Mouse (Mus musculus) layer of hippocampus, adult 6 months (tissue): ENCODE measurements around the gene Zfp113. TPM values are rescaled to one million over a fixed set of nuclear protein-coding genes. Genes with fewer than 3 reads are reported as not detected.

Source experiments
- long read RNA-seq, 2 experiments: library from polyadenylated mRNA; unstranded; transcript quantifications; one replicate each; pipeline ENCODE4 v2.0.0; 2019 to 2020
- microRNA-seq: library from miRNA; unstranded; fragments of <30 nt; microRNA quantifications from one replicate; pipeline ENCODE4 v1.2.0, GENCODE M21; 2020
- polyA plus RNA-seq: library from polyadenylated mRNA; unstranded; fragments of <200 nt; fragmentation: Nextera tagmentation; gene quantifications from 2 replicates; pipeline ENCODE4 v1.2.3, GENCODE M21; 2021

Gene Zfp113
- polyA plus RNA-seq: 4.0 and 6.4 TPM in 2 replicates
- long read RNA-seq, experiment 1, full-length matches to known transcripts: 8 of 9 reads
- long read RNA-seq, experiment 1, partial matches to known transcripts: 0 of 9 reads
- long read RNA-seq, experiment 1, other reads (novel, unspliced or antisense): 1 of 9 reads
- long read RNA-seq, experiment 2, full-length matches to known transcripts: 29 of 31 reads
- long read RNA-seq, experiment 2, partial matches to known transcripts: 0 of 31 reads
- long read RNA-seq, experiment 2, other reads (novel, unspliced or antisense): 2 of 31 reads

DNA sequence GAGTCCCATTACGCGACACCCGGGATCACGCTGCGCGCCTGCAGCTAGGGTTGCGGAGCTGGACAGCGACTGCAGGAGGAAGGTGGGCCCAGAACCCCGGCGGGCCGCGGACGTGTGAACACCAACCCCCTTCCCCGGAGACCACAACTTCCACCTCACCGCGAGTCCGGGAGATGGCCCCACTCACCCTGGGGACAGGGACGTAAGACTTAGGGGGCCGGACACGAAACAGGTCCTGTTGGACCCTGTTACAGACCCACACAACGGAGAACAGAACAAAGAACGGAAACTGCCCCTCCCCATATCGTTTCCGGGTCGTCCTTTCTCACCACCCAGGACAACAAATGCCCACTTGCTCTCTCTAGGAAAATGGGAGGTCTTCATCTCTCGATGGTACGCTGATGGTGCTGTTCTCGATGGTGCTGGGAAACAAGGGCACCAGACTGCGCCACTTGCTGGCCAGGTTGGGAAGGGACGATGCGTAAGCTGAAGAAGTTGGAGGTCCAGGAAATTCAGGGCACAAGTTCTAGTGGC is at the start of gene Zfp113:
Gene Zfp113, minus strand, starts transcription at position 302 of the 534 bp plus-strand sequence.

DNA sequence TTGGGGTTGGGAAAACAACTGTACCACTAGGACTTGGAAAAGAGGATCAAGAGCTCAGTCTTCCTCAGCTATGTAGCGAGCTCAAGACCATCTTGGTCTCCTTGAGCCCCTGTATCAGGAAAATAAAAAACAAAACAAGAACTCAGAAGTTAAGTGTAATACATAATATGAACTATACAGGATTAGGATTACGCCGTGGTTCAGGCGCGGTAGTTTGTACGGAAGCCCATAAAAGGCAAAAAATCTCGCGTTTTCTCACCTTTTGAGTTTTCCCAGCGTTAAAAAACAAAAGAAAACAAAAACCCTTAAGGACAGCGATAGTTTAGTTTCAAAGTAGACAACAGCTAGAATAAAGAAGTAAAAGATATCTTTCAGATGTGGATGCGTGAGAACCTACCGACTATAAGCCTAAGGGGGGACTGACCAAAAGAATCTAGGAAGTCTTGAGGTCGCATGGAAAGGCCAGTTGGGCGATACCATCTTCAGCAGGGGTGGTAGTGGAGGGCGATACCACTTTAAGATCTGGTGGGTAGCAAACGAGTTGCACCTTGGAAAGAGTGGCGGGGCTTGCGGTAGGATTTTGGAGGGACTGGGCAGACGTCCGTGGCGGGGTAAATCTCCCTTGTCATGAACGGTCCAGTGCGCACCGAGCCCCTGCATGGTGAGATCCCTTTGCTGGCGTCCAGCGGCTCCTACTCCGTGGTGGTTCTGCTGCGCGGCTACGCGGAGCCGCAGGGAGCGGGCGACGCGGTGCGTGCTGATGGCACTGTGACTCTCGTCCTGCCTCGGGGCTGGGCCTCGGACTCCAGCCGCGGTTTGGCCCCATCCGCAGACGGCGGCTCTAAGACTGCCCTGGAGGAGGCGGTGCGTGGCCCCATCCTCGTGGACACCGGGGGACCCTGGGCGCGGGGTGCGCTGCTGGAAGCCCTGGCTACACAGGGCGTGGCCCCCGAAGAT is 38.5 kb upstream of the Zfp113 start, which contains the start of gene Mblac1:
Gene Mblac1, plus strand, starts transcription at position 544 of the 957 bp plus-strand sequence.

DNA sequence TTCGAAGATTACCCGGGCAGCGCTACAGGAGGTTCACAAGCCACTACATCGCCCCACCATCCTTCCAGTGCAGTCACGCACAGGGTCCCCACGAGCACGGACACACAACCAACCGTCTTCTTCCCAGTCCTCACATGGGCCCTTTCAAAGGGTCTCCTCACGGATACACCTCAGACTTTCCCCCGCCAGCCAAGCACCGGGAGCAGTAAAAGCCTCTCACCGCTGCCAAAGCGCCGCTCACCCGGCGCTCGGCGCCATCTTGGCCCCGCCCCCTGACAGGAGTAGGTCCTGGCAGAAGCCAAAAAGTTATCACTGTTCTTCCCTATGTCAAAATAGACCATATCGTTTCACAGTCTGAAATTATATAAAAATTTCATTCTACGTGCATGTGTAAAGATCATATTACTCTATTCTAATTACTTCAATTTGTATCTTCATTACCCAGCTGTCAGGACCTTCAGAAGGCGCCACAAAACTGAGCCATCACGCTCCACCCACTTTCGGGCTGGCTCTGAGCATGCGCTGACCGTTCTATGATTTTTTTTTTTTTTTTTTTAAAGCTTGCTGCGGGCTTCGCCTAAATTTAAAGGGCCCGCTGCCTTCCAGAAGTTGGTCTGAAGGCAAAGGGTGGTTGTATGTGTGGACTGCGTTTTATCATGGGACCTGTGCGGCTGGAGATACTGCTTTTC is 31.6 kb upstream of the Zfp113 start, which contains the start of the genes Taf6 and Cnpy4:
Gene Taf6, minus strand, starts transcription at position 502 of the 689 bp plus-strand sequence.
Gene Cnpy4, plus strand, starts transcription at position 536 of the 689 bp plus-strand sequence.

DNA sequence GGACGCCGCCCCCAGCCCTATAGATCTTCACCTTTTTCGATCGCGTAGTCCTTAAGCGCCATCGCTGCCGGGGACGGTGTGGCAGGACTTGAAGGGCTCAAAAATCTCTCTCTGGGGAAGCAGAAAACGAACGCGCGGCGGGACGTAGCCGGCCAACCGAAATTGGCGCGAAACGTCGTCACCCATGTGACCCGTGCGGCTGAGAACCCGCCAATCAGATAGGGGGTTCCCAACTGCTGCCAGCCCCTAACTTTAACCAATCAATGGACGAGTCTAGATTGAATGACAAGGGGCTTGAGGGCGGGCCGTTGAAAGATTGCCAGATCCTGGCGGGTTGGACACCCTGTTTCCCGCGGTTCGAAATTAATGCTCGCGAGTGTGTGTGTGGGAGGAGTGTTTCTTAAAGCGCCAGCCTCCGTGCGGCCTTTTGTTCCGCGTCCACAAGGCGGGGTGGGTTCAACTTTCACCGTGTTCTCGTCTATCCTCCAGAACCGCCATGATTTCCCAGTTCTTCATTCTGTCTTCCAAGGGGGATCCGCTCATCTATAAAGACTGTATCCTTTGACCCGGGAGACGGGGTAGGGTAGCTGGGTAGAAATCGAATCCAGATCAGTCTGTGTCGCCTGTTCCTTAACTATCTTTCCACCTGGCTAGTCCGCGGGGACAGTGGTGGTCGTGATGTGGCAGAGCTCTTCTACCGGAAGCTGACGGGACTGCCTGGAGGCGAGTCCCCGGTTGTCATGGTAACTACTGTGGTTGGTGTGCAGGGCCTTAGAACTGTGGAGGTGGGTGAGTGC is 16.3 kb upstream of the Zfp113 start, which contains the start of the genes Ap4m1 and Mcm7:
Gene Ap4m1, plus strand, starts transcription at position 308 of the 797 bp plus-strand sequence.
Gene Mcm7, minus strand, starts transcription at position 728 of the 797 bp plus-strand sequence.

DNA sequence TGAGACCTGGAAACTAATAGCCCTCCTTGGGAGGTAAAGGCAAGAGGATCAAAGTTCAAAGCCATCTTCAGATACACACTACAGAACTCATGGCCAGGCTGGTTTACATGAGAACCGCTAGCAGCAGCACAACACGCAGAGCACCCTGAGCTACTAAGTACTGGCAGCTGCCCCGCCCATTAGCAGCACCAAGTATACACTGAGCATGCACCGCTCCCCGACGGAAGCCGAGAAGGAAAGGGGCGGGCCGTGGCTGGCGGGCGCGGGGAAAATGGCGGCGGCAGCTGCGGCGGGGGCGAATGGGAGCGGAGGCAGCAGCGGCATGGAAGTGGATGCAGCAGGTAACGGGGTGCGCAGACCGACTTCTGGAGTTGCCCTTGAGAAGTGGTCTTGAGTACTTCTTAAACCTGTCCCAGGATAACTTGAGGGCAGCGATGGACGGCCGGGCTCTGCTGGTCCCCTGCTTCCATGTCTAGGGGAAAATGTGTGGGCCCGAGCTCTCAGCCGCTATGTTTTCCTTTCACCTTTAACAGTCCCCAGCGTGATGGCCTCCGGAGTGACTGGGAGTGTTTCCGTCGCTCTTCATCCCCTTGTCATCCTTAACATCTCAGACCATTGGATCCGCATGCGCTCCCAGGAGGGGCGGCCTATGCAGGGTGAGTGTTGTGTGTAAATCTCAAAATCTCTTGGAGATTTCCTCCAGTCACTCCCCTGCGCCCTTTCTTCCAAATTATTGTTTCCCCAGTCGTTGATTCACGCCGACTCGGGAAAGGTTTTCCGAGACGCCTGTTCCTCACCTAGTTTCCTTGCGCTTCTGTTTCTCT is 5.5 kb upstream of the Zfp113 start, which contains the start of gene Cops6:
Gene Cops6, plus strand, starts transcription at position 230 of the 824 bp plus-strand sequence.

DNA sequence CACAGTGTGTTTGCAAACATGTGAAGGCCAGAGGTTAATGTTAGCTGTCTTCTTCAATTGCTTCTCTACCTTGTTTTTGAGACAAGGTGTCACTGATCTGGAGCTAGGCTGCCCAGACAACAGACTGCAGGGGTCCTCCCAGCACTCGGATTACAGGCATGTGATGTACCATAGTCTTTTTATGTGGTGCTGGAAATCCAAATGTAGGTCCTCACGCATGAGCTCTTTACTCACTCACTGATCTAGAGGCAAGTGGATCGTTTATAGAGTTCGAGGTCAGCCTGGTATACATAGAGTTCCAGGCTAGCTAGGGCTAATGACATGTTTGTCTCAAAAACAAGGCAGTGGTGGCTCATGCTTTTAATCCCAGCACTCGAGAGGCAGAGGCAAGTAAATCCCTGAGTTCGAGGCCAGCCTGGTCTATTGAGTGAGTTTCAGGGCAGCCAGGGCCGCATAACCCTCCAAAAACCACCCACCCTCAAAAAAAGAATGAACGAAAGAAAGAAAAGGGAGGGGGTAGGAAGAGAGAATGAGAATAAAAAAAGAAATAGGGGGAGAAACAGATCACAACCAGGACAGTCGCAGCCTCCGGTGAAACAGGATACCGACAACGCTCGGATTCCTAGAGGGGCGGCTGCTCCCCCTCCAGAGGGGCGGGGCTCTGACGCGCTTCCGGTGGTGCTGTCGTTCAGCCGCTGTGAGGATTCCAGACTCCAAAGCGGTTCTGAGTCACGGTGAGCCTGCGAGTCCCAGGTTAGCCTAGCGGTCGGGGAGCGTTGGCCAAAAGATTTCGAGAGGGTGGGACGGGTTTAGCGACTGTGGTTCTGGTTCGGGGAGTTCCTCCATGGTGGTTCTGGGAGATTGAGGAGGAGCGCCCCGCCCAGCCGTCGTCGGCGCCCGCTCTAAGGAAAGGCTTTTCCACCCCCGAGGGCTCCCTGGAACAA is 39.0 kb downstream of the Zfp113 start, which contains the start of gene Zscan21:
Gene Zscan21, plus strand, starts transcription at position 649 of the 944 bp plus-strand sequence.

Small RNAs within 50 kb of the gene (microRNA-seq; reads per million reads assigned to microRNA genes)
- gene Mir106b (269 reads per million, percentile 68 among the genes with 10 or more reads in this experiment), gene Mir25 (119 reads per million, percentile 60 among the genes with 10 or more reads in this experiment), gene Mir93 (1,399 reads per million, percentile 84 among the genes with 10 or more reads in this experiment)

Other genes starting within 250 kb of the Zfp113 start
- gene Cyp3a13, start 234.1 kb downstream of the Zfp113 start, polyA plus RNA-seq: not detected in 2 replicates
- 13.0 and 14.2 TPM in 2 replicates for gene Gjc3, start 192.6 kb downstream of the Zfp113 start, polyA plus RNA-seq
- not detected in 2 replicates for gene Azgp1, start 174.2 kb downstream of the Zfp113 start, polyA plus RNA-seq
- not detected in 2 replicates for gene Smok3a, start 134.5 kb downstream of the Zfp113 start, polyA plus RNA-seq
- gene Smok3b, start 134.3 kb downstream of the Zfp113 start, polyA plus RNA-seq: not detected in 2 replicates
- gene Smok3c, start 102.5 kb downstream of the Zfp113 start, polyA plus RNA-seq: not detected in 2 replicates
- 8.0 and 10.7 TPM in 2 replicates for gene Zkscan1, start 70.7 kb downstream of the Zfp113 start, polyA plus RNA-seq
- gene Zscan21, start 38.8 kb downstream of the Zfp113 start, polyA plus RNA-seq: 14.1 and 14.6 TPM in 2 replicates
- 330 and 333 TPM in 2 replicates for gene Cops6, start 5.3 kb upstream of the Zfp113 start, polyA plus RNA-seq
- gene Ap4m1, start 16.3 kb upstream of the Zfp113 start, polyA plus RNA-seq: 3.9 and 4.3 TPM in 2 replicates
- 8.4 and 9.6 TPM in 2 replicates for gene Mcm7, start 16.7 kb upstream of the Zfp113 start, polyA plus RNA-seq
- 48.3 and 55.9 TPM in 2 replicates for gene Taf6, start 31.7 kb upstream of the Zfp113 start, polyA plus RNA-seq
- gene Cnpy4, start 31.7 kb upstream of the Zfp113 start, polyA plus RNA-seq: 12.6 and 20.8 TPM in 2 replicates
- 5.3 and 7.4 TPM in 2 replicates for gene Mblac1, start 38.6 kb upstream of the Zfp113 start, polyA plus RNA-seq
- gene Nxpe5, start 70.2 kb upstream of the Zfp113 start, polyA plus RNA-seq: not detected in 2 replicates
- gene Lamtor4, start 99.7 kb upstream of the Zfp113 start, polyA plus RNA-seq: 106 and 108 TPM in 2 replicates
- gene BC037034, start 108.3 kb upstream of the Zfp113 start, polyA plus RNA-seq: 4.3 and 4.5 TPM in 2 replicates
- gene Gal3st4, start 117.1 kb upstream of the Zfp113 start, polyA plus RNA-seq: 3.9 and 4.6 TPM in 2 replicates
- gene Gm43720, start 124.2 kb upstream of the Zfp113 start, polyA plus RNA-seq: 0.03 TPM in 1 of 2 replicates, not detected in the other
- 0.10 and 0.13 TPM in 2 replicates for gene Gpc2, start 124.3 kb upstream of the Zfp113 start, polyA plus RNA-seq
- 0.10 TPM in 1 of 2 replicates, not detected in the other for gene Stag3, start 124.5 kb upstream of the Zfp113 start, polyA plus RNA-seq
- gene Pvrig, start 186.2 kb upstream of the Zfp113 start, polyA plus RNA-seq: 0.18 and 0.26 TPM in 2 replicates